Mouse (Mus musculus): ENCODE measurements around the gene Epn2. TPM values are rescaled to one million over a fixed set of nuclear protein-coding genes. Genes with fewer than 3 reads are reported as not detected.
A peak's percentile ranks its signal among the peaks of the same experiment; 100 is the strongest.
"Not testable (repeated sequence)": the region's sequence is repeated elsewhere in the genome, so short reads cannot be mapped to it uniquely, and the experiment has no call there.

Gene Epn2
- polyA plus RNA-seq, 1 experiment from 2014 or later, result 19.7 TPM

DNA sequence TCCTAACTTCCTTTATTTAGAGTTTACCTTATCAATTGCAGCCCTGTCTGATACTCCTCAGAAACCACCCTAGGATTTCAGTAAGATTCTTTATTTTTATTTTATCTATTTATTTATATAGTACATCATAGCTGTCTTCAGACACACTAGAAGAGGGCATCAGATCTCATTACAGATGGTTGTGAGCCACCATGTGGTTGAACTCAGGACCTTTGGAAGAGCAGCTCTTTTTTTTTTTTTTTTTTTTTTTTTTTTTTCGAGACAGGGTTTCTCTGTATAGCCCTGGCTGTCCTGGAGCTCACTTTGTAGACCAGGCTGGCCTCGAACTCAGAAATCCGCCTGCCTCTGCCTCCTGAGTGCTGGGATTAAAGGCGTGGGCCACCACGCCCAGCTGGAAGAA lies 3.3 kb upstream of the Epn2 start:
- not testable (repeated sequence) for H3K36me3 ChIP-seq (ENCODE audit: control insufficient read depth, insufficient read depth); H3K27ac ChIP-seq (ENCODE audit: low read length); H3K4me2 ChIP-seq (ENCODE audit: low read depth, low read length); H3K4me3 ChIP-seq (ENCODE audit: low read length); H3K9me3 ChIP-seq (replicated peaks; ENCODE audit: control insufficient read depth, low read length); H3K27me3 ChIP-seq (ENCODE audit: control insufficient read depth, insufficient read depth, low read length); H3K9ac ChIP-seq (ENCODE audit: low read length); H3K4me1 ChIP-seq (ENCODE audit: control insufficient read depth, insufficient read depth, low read length); ATAC-seq (replicated peaks; ENCODE audit: extremely low read depth, insufficient read depth, low FRiP score)
- 89% methylated on average over 3 of the region's 5 CpGs for WGBS

DNA sequence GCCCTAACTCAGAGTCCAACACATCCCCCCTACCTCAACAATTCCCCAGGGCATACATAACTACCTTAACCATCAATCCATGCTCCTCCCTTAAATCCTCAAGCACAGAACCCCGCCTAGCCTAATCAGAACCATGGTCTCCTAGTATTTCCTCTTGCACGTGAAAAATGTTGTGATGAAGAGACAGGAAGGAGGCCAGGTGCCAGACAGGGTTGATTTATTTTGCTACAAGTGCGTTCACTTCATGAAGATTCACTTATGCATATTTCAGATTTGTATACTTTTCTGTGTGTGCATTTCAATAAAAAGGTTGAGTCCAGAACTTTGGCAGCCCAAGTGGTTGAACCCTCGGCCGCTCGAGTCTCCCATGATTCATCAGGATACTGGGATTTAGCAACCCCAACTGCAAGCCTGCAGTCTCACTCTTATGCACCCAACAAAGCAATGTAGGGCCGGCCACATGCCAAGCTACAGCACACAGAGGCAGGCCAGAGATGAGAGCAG lies 443 bp upstream of the Epn2 start:
- Histone ChIP-seq H3K27me3 (ENCODE audit: control insufficient read depth, insufficient read depth, low read length) (no peaks in the 10 kb centered on the region), H3K9ac (ENCODE audit: low read length) (no peak overlapping the region), H3K4me3 (ENCODE audit: low read length) (peak overlapping the region; percentile 79), H3K4me2 (ENCODE audit: low read depth, low read length) (peak overlapping the region; percentile 94), H3K27ac (ENCODE audit: low read length) (peak overlapping the region; percentile 89; the same call in 1 of the 2 replicates), H3K36me3 (ENCODE audit: control insufficient read depth, insufficient read depth) (no peaks in the 10 kb centered on the region), H3K4me1 (ENCODE audit: control insufficient read depth, insufficient read depth, low read length) (peaks cover 9% of the 10 kb centered on the region), H3K9me3 (replicated peaks; ENCODE audit: control insufficient read depth, low read length) (no peaks in the 10 kb centered on the region)
- 84% methylated on average over 7 of the region's 7 CpGs for WGBS
- ATAC-seq (replicated peaks; ENCODE audit: extremely low read depth, insufficient read depth, low FRiP score), result no peak

DNA sequence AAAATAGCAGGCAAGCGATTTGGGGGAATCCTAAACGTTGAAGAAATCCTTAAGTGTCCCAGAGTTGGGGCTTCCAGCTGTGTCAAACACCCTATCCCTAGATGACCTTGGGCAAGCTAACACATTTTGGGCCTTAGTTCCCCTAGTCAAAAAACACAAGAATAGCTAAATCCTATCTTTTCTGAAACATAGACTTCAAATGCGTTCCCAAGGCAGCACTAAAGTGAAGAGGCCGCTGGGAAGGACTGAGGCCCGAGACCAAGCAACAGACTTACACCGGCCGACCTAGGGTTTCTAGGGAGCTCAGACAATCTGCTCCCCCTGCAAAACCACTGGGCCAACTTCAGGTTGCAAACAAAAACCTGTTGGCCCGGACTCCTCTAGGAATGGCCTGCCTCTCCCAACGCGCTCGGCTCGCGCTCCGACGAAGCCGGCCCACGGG lies 925 bp downstream of the Epn2 start:
- H3K27me3 ChIP-seq (ENCODE audit: control insufficient read depth, insufficient read depth, low read length), result no peaks in the 10 kb centered on the region
- peak; percentile 20 for ATAC-seq (replicated peaks; ENCODE audit: extremely low read depth, insufficient read depth, low FRiP score)
- whole genome bisulfite sequencing, result 4% methylated on average over 17 of the region's 17 CpGs

DNA sequence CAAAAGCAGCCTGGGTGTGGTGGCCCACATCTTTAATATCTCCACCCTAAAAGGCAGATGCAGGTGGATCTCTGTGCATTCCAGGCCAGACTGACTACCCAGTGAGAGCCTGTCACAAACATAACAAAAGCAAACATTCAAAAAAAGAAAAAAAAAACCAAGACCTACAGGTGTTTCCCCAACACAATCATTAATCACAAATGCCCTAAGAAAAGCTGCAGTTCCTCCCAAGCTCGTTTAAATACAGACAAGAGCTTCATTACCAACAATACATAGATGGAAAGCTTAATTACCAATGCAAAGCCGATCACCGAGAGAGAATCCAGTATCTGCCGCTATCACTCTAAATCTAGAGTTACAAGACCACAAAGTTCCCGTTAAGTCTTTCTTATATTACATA lies 1.5 kb downstream of the Epn2 start:
- Histone ChIP-seq H3K27me3 (ENCODE audit: control insufficient read depth, insufficient read depth, low read length) (no peaks in the 10 kb centered on the region), H3K4me2 (ENCODE audit: low read depth, low read length) (peak overlapping the region; percentile 94), H3K9me3 (replicated peaks; ENCODE audit: control insufficient read depth, low read length) (no peaks in the 10 kb centered on the region), H3K27ac (ENCODE audit: low read length) (no peak overlapping the region), H3K36me3 (ENCODE audit: control insufficient read depth, insufficient read depth) (no peaks in the 10 kb centered on the region), H3K4me1 (ENCODE audit: control insufficient read depth, insufficient read depth, low read length) (peaks cover 9% of the 10 kb centered on the region), H3K4me3 (ENCODE audit: low read length) (peak overlapping the region; percentile 79), H3K9ac (ENCODE audit: low read length) (peak overlapping the region; percentile 96)
- 14% methylated on average over 5 of the region's 5 CpGs for WGBS
- no peak for ATAC-seq (replicated peaks; ENCODE audit: extremely low read depth, insufficient read depth, low FRiP score)

More for the DNA sequence above, 925 bp downstream of the Epn2 start:
- Histone ChIP-seq H3K4me1 (ENCODE audit: control insufficient read depth, insufficient read depth, low read length) (peaks cover 9% of the 10 kb centered on the region), H3K4me2 (ENCODE audit: low read depth, low read length) (peak overlapping the region; percentile 94), H3K27ac (ENCODE audit: low read length) (peak overlapping the region; percentile 89), H3K9ac (ENCODE audit: low read length) (peak overlapping the region; percentile 96), H3K9me3 (replicated peaks; ENCODE audit: control insufficient read depth, low read length) (no peaks in the 10 kb centered on the region), H3K36me3 (ENCODE audit: control insufficient read depth, insufficient read depth) (no peaks in the 10 kb centered on the region), H3K4me3 (ENCODE audit: low read length) (peak overlapping the region; percentile 79)

DNA sequence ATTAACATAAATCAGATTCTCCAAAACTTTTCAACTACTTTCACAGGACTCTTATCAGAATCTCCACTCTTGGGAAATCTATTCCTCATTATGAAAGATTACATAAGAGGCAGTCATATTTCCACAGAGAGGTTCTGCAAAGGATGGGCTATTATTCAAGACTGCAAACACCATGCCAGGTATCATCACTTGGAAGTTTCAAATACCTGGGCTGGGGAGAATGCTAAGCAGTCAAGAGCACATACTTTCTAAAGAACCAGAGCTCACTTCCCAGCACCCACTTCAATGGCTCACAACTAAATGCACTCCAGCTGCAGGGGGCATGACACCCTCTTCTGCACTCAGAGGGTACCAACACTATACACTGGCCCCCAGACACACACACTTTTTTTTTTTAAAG lies 2.1 kb downstream of the Epn2 start:
- Histone ChIP-seq H3K4me2 (ENCODE audit: low read depth, low read length) (no peak overlapping the region), H3K4me3 (ENCODE audit: low read length) (no peak overlapping the region), H3K27me3 (ENCODE audit: control insufficient read depth, insufficient read depth, low read length) (no peaks in the 10 kb centered on the region), H3K9ac (ENCODE audit: low read length) (no peak overlapping the region), H3K27ac (ENCODE audit: low read length) (no peak overlapping the region), H3K36me3 (ENCODE audit: control insufficient read depth, insufficient read depth) (no peaks in the 10 kb centered on the region), H3K9me3 (replicated peaks; ENCODE audit: control insufficient read depth, low read length) (no peaks in the 10 kb centered on the region), H3K4me1 (ENCODE audit: control insufficient read depth, insufficient read depth, low read length) (peaks cover 9% of the 10 kb centered on the region)
- no peak for ATAC-seq (replicated peaks; ENCODE audit: extremely low read depth, insufficient read depth, low FRiP score)

DNA sequence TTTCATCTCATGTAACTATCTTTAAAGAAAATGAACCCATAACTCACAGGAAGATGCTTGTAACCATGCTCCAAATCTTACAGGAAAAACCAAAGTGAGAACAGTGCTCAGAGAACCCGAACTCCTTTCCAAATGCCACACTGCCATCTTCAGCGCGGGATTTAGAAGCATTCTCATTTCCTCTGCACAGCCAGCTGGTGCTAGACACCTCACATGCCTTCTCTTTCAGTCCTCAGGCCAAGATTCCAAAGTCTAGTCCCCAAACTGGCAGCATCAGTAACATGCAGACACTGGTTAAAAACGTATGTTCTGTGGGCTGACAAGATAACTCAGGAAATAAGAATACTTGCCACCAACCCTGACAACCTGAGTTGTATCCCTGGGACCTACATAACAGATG lies 6.2 kb downstream of the Epn2 start:
- 77% methylated on average over 4 of the region's 4 CpGs for WGBS
- peaks cover 7% of the 10 kb centered on the region for H3K4me1 ChIP-seq (ENCODE audit: control insufficient read depth, insufficient read depth, low read length)
- no peak for ATAC-seq (replicated peaks; ENCODE audit: extremely low read depth, insufficient read depth, low FRiP score)

DNA sequence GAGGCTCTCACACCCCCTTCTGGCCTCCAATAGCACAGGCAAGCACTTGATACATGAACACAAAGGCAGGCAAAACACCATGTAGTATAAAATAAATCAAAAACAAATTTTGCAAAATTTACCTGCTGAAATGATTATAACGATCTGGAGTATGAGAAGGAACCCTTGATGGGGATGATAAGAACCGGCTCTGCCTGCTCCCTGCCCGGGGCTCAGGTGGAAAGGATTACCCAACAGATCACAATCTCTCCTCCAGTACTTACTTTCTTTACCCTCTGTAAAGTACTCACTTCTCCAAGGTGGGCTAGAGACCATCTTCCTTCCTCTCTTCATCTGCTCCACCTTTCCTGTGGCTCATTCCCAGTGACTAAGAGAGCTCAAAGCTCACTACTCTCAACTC lies 8.3 kb downstream of the Epn2 start:
- H3K36me3 ChIP-seq (ENCODE audit: control insufficient read depth, insufficient read depth), result no peaks in the 10 kb centered on the region
- H3K27me3 ChIP-seq (ENCODE audit: control insufficient read depth, insufficient read depth, low read length), result no peaks in the 10 kb centered on the region
- no peaks in the 10 kb centered on the region for H3K9me3 ChIP-seq (replicated peaks; ENCODE audit: control insufficient read depth, low read length)
- ATAC-seq (replicated peaks; ENCODE audit: extremely low read depth, insufficient read depth, low FRiP score), result no peak
- H3K4me2 ChIP-seq (ENCODE audit: low read depth, low read length), result no peak overlapping the region
- WGBS, result 96% methylated on average over 3 of the region's 3 CpGs
- no peak overlapping the region for H3K4me3 ChIP-seq (ENCODE audit: low read length)
- no peak overlapping the region for H3K9ac ChIP-seq (ENCODE audit: low read length)
- H3K4me1 ChIP-seq (ENCODE audit: control insufficient read depth, insufficient read depth, low read length), result no peaks in the 10 kb centered on the region
- no peak overlapping the region for H3K27ac ChIP-seq (ENCODE audit: low read length)

More for the DNA sequence above, 6.2 kb downstream of the Epn2 start:
- Histone ChIP-seq H3K9me3 (replicated peaks; ENCODE audit: control insufficient read depth, low read length) (no peaks in the 10 kb centered on the region), H3K36me3 (ENCODE audit: control insufficient read depth, insufficient read depth) (no peaks in the 10 kb centered on the region), H3K4me2 (ENCODE audit: low read depth, low read length) (no peak overlapping the region), H3K9ac (ENCODE audit: low read length) (no peak overlapping the region), H3K27me3 (ENCODE audit: control insufficient read depth, insufficient read depth, low read length) (no peaks in the 10 kb centered on the region), H3K27ac (ENCODE audit: low read length) (no peak overlapping the region), H3K4me3 (ENCODE audit: low read length) (no peak overlapping the region)

DNA sequence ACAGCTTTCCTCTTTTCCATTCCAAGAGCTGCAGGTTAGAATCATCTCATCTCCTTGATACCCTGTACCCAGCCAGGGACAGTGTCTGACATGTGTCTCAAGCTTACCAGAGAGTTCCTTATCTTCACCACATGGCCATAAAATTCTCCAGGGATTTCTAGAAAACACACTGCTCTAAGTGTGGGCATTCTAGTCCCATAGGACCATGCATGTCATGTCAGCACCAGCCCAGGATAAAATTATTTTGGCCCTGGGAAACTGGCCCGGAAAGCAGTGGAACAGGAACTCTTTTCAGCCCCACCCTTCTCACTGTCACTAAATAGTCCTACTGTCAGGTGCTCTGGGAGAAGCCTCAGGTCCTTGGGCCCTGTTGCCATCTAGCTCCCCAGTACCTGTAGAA lies 9.8 kb downstream of the Epn2 start:
- Histone ChIP-seq H3K4me2 (ENCODE audit: low read depth, low read length) (no peak overlapping the region), H3K4me3 (ENCODE audit: low read length) (no peak overlapping the region), H3K27ac (ENCODE audit: low read length) (no peak overlapping the region), H3K9ac (ENCODE audit: low read length) (no peak overlapping the region), H3K36me3 (ENCODE audit: control insufficient read depth, insufficient read depth) (no peaks in the 10 kb centered on the region), H3K9me3 (replicated peaks; ENCODE audit: control insufficient read depth, low read length) (no peaks in the 10 kb centered on the region), H3K4me1 (ENCODE audit: control insufficient read depth, insufficient read depth, low read length) (peaks cover 5% of the 10 kb centered on the region), H3K27me3 (ENCODE audit: control insufficient read depth, insufficient read depth, low read length) (no peaks in the 10 kb centered on the region)
- no peak for ATAC-seq (replicated peaks; ENCODE audit: extremely low read depth, insufficient read depth, low FRiP score)
- WGBS, result 85% methylated on average over 1 of the region's 1 CpGs

DNA sequence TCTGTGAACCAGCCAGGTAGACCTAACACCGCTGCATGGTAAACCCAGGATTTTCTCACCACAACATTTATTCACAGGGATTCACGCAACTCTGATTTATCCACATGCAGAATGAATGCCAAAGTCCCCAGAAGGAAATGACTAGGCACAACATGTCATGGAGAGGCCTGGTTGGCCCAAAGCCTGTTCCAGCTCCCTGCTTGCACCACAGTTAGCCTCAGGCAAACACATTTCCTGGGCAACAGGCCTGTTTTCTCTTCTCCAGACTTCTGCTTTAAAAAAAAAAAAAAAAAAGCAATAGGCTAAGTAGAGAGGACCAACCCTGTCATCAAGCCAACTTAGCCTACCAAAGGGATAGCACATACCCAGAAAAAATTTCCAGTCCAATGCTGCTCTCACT lies 14.9 kb downstream of the Epn2 start:
- Histone ChIP-seq H3K9ac (ENCODE audit: low read length) (no peak overlapping the region), H3K4me1 (ENCODE audit: control insufficient read depth, insufficient read depth, low read length) (peaks cover 22% of the 10 kb centered on the region), H3K27me3 (ENCODE audit: control insufficient read depth, insufficient read depth, low read length) (no peaks in the 10 kb centered on the region), H3K9me3 (replicated peaks; ENCODE audit: control insufficient read depth, low read length) (no peaks in the 10 kb centered on the region), H3K27ac (ENCODE audit: low read length) (no peak overlapping the region), H3K4me2 (ENCODE audit: low read depth, low read length) (no peak overlapping the region), H3K36me3 (ENCODE audit: control insufficient read depth, insufficient read depth) (no peaks in the 10 kb centered on the region), H3K4me3 (ENCODE audit: low read length) (no peak overlapping the region)
- 89% methylated on average over 2 of the region's 2 CpGs for WGBS
- ATAC-seq (replicated peaks; ENCODE audit: extremely low read depth, insufficient read depth, low FRiP score), result no peak

Data from heart, embryonic 16.5 days (tissue).